Mouse (Mus musculus): ENCODE measurements around the gene Aig1. TPM values are rescaled to one million over a fixed set of nuclear protein-coding genes. Genes with fewer than 3 reads are reported as not detected.

Gene Aig1
- polyA plus RNA-seq, 1 experiment from 2014 or later, result 45.4 TPM

DNA sequence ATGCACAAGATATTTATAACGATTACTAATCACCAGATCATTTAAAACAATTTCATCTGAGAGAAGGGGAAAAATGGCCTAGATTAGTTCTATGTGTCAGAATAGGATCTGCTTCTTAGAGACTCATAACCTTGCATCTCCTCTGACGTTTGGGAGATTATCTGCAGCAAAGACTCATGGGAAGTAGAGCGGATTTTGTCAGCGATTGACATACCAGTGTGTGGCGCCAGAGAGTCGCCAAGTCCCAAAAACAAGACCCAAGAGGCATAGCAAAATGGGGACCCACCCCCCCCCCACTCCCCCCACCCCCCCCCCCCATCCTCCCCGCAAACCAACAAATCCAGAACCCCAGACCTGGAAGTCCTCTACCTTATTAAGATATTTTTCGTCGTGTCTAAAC is 13.7 kb upstream of the Aig1 start:
- H3K9ac ChIP-seq (ENCODE audit: low read length), result no peak overlapping the region
- no peak for ATAC-seq (ENCODE audit: low read depth)
- no peak overlapping the region for H3K4me2 ChIP-seq (ENCODE audit: low read depth, low read length)

DNA sequence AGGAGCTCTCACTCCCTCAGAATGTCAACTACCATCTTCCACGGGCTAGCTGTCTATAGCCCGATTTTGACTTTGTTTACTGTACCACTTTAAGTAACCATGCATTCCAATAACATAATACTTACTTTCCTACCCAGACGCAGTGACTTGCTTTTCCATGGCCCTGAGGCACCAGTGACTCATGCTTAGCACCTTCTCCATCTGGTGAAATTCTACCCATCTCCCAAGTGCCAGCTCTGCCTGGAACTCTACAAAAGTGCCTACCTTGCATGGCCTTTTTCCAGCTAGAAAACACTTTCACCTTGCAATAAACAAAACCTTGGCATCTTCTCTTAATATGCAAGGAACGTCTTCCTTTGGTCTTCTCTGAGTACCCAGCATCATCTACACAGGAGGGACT is 9.9 kb upstream of the Aig1 start:
- Histone ChIP-seq H3K4me1 (replicated peaks; ENCODE audit: control insufficient read depth, insufficient read depth, low read length) (no peaks in the 10 kb centered on the region), H3K27me3 (ENCODE audit: control insufficient read depth, insufficient read depth, low read depth, low read length) (no peaks in the 10 kb centered on the region), H3K9me3 (ENCODE audit: control insufficient read depth, low read length) (no peaks in the 10 kb centered on the region), H3K9ac (ENCODE audit: low read length) (no peak overlapping the region), H3K4me3 (ENCODE audit: low read length) (no peak overlapping the region), H3K4me2 (ENCODE audit: low read depth, low read length) (no peak overlapping the region), H3K36me3 (ENCODE audit: control insufficient read depth, insufficient read depth, low read length) (no peaks in the 10 kb centered on the region), H3K27ac (ENCODE audit: low read length) (no peak overlapping the region)
- WGBS, result 68% methylated on average over 4 of the region's 4 CpGs
- no peak for ATAC-seq (ENCODE audit: low read depth)

More for the DNA sequence above, 13.7 kb upstream of the Aig1 start:
- Histone ChIP-seq H3K27me3 (ENCODE audit: control insufficient read depth, insufficient read depth, low read depth, low read length) (no peaks in the 10 kb centered on the region), H3K4me3 (ENCODE audit: low read length) (no peak overlapping the region), H3K9me3 (ENCODE audit: control insufficient read depth, low read length) (no peaks in the 10 kb centered on the region), H3K36me3 (ENCODE audit: control insufficient read depth, insufficient read depth, low read length) (no peaks in the 10 kb centered on the region), H3K4me1 (replicated peaks; ENCODE audit: control insufficient read depth, insufficient read depth, low read length) (no peaks in the 10 kb centered on the region), H3K27ac (ENCODE audit: low read length) (no peak overlapping the region)
- 69% methylated on average over 8 of the region's 9 CpGs for WGBS

DNA sequence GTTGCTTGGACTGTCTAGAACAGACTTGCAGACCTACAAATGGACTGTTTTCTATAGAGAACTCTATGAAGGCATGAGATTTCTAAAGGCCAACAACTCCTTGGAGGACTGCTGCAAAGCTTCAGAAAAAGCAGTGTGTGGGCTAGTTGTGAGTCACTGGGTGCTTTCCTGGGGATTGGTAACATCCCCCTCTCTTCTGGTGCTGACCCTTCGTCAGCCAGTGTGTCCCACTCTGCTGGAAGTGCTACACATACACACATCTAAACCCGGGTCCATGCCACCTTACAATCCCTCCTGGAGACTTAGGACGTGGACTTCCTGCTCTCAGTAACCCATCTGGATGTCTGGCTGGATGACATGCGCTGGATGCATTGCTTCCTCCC is 6.2 kb upstream of the Aig1 start:
- no peaks in the 10 kb centered on the region for H3K27me3 ChIP-seq (ENCODE audit: control insufficient read depth, insufficient read depth, low read depth, low read length)
- H3K36me3 ChIP-seq (ENCODE audit: control insufficient read depth, insufficient read depth, low read length), result no peaks in the 10 kb centered on the region
- no peak overlapping the region for H3K4me3 ChIP-seq (ENCODE audit: low read length)
- H3K9me3 ChIP-seq (ENCODE audit: control insufficient read depth, low read length), result no peaks in the 10 kb centered on the region
- 68% methylated on average over 4 of the region's 4 CpGs for WGBS
- no peak overlapping the region for H3K9ac ChIP-seq (ENCODE audit: low read length)
- H3K4me2 ChIP-seq (ENCODE audit: low read depth, low read length), result no peak overlapping the region
- no peak for ATAC-seq (ENCODE audit: low read depth)
- no peak overlapping the region for H3K27ac ChIP-seq (ENCODE audit: low read length)
- no peaks in the 10 kb centered on the region for H3K4me1 ChIP-seq (replicated peaks; ENCODE audit: control insufficient read depth, insufficient read depth, low read length)

DNA sequence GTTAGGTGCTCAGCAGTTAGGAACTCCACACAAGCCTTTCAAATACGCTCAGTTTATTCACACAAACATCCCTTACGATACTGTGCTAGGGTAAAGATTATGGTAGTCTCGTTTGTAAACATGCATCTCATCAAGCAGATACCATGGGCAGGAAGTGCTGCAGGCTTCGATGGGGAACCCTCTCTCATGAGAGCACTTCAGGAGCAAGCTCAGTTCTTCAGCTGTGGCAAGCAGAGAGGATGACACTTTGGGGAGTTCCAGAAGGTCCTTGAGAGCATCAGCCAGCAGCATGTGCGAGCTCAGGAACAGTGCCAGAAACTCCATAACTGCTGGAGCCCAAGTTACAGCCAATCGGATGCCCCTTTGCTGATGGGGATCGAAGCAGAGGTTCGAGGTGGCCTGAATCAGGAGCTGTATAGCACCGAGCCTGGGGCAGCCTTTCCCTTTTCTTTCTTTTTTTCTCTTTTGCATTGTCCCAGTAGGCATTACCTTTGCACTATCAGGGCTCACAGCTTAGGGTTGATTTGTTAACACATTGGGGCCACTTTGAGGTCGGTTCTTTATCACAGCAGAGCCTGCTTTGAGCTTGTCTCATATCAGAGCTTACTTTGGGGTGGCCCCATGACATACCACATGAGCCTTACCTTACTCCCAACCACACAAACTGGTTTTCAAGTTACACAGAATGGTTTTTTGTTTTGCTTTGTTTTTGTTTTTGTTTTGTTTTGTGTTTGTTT is 5.7 kb upstream of the Aig1 start:
- Histone ChIP-seq H3K4me3 (ENCODE audit: low read length) (no peak overlapping the region), H3K36me3 (ENCODE audit: control insufficient read depth, insufficient read depth, low read length) (no peaks in the 10 kb centered on the region), H3K4me1 (replicated peaks; ENCODE audit: control insufficient read depth, insufficient read depth, low read length) (no peaks in the 10 kb centered on the region), H3K9me3 (ENCODE audit: control insufficient read depth, low read length) (no peaks in the 10 kb centered on the region), H3K27me3 (ENCODE audit: control insufficient read depth, insufficient read depth, low read depth, low read length) (no peaks in the 10 kb centered on the region), H3K27ac (ENCODE audit: low read length) (no peak overlapping the region), H3K9ac (ENCODE audit: low read length) (no peak overlapping the region), H3K4me2 (ENCODE audit: low read depth, low read length) (no peak overlapping the region)
- ATAC-seq (ENCODE audit: low read depth), result no peak
- WGBS, result 57% methylated on average over 10 of the region's 10 CpGs

DNA sequence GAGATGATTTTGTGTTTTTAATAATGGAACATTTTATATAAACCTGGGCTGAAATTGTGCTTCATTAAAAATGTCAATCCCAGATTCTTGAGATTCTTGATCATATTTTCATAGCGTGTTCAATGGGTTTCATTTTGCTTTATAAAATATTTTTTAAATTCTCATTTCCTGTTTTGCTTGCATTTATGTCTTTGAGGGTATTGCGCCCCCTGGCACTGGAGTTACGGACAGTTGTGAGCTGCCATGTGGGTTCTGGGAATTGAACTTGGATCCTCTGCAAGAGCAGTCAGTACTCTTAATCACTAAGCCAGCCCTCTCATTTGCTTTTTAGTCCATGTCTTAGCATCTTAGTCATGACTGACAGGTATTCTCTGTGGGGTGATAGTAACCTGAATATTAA is 1.8 kb upstream of the Aig1 start:
- WGBS, result 81% methylated on average over 3 of the region's 3 CpGs
- no peak overlapping the region for H3K4me2 ChIP-seq (ENCODE audit: low read depth, low read length)
- ATAC-seq (ENCODE audit: low read depth), result no peak

DNA sequence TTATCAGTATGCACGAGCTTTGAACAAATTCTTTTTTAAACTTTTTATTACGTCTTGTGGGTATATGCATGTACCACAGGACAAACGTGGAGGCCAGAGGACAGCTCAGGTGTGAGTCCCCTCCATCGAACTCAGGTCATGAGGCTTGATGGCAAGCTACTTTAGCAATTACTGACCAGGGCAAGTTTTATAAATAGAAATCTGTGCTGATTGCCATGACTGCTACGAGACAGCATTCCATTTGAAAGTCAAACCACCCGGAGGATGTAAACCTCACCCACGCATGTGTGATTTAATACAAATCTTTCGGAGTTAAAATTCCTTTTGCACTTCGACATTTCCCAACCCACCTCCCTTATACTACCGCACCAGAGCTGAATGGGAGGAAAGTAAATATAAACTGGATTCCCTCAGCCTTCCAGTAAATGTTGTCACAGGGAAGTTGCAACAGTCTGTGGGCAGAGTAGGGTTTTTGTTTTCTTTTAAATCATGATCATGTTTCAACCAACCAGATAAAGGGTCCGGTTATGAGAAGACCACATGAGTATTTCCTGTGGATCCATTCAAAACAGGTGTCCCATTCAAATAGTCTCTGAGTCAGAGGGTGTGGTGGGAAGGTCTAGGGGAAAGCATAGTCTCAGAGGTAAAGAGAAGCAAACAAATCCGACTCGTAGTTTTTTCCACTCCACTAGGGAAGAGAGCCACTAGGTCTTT is 699 bp upstream of the Aig1 start:
- Histone ChIP-seq H3K4me1 (replicated peaks; ENCODE audit: control insufficient read depth, insufficient read depth, low read length) (peaks cover 11% of the 10 kb centered on the region), H3K9ac (ENCODE audit: low read length) (peak overlapping the region; percentile 83; the same call in 1 of the 2 replicates), H3K4me3 (ENCODE audit: low read length) (peak overlapping the region; percentile 83), H3K27me3 (ENCODE audit: control insufficient read depth, insufficient read depth, low read depth, low read length) (no peaks in the 10 kb centered on the region), H3K4me2 (ENCODE audit: low read depth, low read length) (peak overlapping the region; percentile 92), H3K36me3 (ENCODE audit: control insufficient read depth, insufficient read depth, low read length) (no peaks in the 10 kb centered on the region), H3K27ac (ENCODE audit: low read length) (0 out of 2 replicates have a peak overlapping the region, but pooled peaks have one; percentile 33), H3K9me3 (ENCODE audit: control insufficient read depth, low read length) (no peaks in the 10 kb centered on the region)
- WGBS, result 15% methylated on average over 13 of the region's 13 CpGs
- ATAC-seq (ENCODE audit: low read depth), result peak; percentile 20; the same call in 1 of the 2 replicates

More for the DNA sequence above, 1.8 kb upstream of the Aig1 start:
- peaks cover 11% of the 10 kb centered on the region for H3K4me1 ChIP-seq (replicated peaks; ENCODE audit: control insufficient read depth, insufficient read depth, low read length)
- H3K9me3 ChIP-seq (ENCODE audit: control insufficient read depth, low read length), result no peaks in the 10 kb centered on the region
- no peaks in the 10 kb centered on the region for H3K36me3 ChIP-seq (ENCODE audit: control insufficient read depth, insufficient read depth, low read length)
- no peak overlapping the region for H3K4me3 ChIP-seq (ENCODE audit: low read length)
- no peak overlapping the region for H3K9ac ChIP-seq (ENCODE audit: low read length)
- no peak overlapping the region for H3K27ac ChIP-seq (ENCODE audit: low read length)
- H3K27me3 ChIP-seq (ENCODE audit: control insufficient read depth, insufficient read depth, low read depth, low read length), result no peaks in the 10 kb centered on the region

DNA sequence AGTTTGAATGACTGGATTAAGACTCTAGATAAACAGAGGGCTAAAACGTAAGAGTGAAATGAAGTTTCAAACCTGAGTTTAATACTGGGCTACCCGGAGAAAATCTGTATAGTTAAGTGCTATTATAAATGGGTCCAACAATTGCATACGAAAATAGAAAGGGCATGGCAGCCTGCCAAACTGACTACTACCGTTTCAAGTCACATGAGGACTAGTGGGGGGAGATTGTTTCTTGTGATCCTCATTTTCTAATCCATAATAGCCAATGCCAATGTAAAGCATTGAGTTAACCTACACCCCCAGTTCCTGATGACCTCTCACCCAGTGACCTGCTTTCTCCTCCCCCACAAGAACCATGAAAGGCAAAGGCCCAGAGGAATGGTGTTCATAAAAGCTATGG is 2.4 kb downstream of the Aig1 start:
- Histone ChIP-seq H3K4me3 (ENCODE audit: low read length) (no peak overlapping the region), H3K27ac (ENCODE audit: low read length) (no peak overlapping the region), H3K9me3 (ENCODE audit: control insufficient read depth, low read length) (no peaks in the 10 kb centered on the region), H3K27me3 (ENCODE audit: control insufficient read depth, insufficient read depth, low read depth, low read length) (no peaks in the 10 kb centered on the region), H3K4me1 (replicated peaks; ENCODE audit: control insufficient read depth, insufficient read depth, low read length) (peaks cover 11% of the 10 kb centered on the region), H3K4me2 (ENCODE audit: low read depth, low read length) (no peak overlapping the region), H3K36me3 (ENCODE audit: control insufficient read depth, insufficient read depth, low read length) (no peaks in the 10 kb centered on the region), H3K9ac (ENCODE audit: low read length) (no peak overlapping the region)
- no peak for ATAC-seq (ENCODE audit: low read depth)
- 18% methylated on average over 4 of the region's 4 CpGs for WGBS

DNA sequence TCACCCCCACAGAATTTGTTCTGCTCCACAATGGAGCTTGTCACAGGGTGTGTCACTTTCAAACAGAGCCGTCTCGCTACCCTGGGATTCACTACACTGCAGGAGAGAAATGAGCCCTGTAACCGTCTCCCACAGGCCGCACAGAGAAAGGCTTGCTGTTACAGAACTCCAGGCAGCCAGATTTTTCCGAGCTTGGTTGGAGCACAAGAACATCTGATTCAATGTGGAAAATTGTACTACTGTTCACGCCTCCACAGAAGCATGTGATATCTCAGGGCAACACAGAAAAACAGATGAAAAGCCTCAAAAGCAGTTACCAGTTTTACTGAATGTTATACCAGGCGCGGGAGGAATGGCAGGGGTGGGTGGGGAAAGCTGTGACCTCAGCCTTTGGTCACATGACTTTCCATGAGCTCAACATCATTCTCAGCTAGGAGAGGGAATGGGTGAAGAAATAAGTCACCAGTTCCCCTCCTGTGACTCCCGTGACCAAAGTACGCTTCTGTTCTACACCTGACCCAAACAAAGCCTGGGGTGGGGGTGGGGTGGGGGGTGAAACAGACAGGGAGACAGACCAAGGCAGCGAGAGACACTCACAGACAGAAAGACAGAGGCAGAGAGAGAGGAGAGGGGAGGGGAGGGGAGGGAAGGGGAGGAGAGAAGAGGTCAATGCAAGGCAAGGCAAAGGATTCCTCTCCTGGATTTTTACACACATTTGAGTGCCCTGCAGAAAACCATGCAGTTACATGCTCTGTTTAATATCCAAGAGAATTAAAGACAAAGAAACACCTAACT is 7.5 kb downstream of the Aig1 start:
- WGBS, result 32% methylated on average over 11 of the region's 11 CpGs
- H3K27me3 ChIP-seq (ENCODE audit: control insufficient read depth, insufficient read depth, low read depth, low read length), result no peaks in the 10 kb centered on the region
- H3K9ac ChIP-seq (ENCODE audit: low read length), result peak overlapping the region; percentile 42; the same call in 1 of the 2 replicates
- H3K27ac ChIP-seq (ENCODE audit: low read length), result 0 out of 2 replicates have a peak overlapping the region, but pooled peaks have one; percentile 7
- H3K4me2 ChIP-seq (ENCODE audit: low read depth, low read length), result 0 out of 2 replicates have a peak overlapping the region, but pooled peaks have one; percentile 3
- H3K36me3 ChIP-seq (ENCODE audit: control insufficient read depth, insufficient read depth, low read length), result no peaks in the 10 kb centered on the region
- H3K4me3 ChIP-seq (ENCODE audit: low read length), result no peak overlapping the region; the same call in 1 of the 2 replicates
- peaks cover 10% of the 10 kb centered on the region for H3K4me1 ChIP-seq (replicated peaks; ENCODE audit: control insufficient read depth, insufficient read depth, low read length)
- ATAC-seq (ENCODE audit: low read depth), result peak; percentile 42; the same call in 1 of the 2 replicates
- H3K9me3 ChIP-seq (ENCODE audit: control insufficient read depth, low read length), result no peaks in the 10 kb centered on the region

DNA sequence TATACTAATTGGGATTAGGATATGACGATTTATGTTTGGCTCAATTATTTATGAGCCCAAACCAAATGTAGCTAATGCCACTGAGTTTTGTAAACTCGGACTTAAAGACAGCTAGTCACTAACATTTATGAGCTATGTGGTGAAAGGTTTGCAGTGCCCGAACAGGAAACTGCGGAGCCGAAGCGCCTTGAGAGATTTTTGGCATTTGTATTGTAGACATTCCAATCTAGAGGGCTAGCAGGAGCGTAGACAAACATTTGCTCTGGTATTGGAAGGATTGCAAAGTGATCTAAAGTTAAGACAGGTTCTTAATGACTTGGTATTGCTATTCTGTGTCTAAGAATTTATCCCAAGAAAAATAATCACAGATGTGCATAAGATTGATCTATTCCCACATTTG is 12.3 kb downstream of the Aig1 start:
- ATAC-seq (ENCODE audit: low read depth), result peak; percentile 86
- H3K27ac ChIP-seq (ENCODE audit: low read length), result peak overlapping the region; percentile 26
- H3K4me2 ChIP-seq (ENCODE audit: low read depth, low read length), result peak overlapping the region; percentile 39
- no peak overlapping the region for H3K4me3 ChIP-seq (ENCODE audit: low read length)
- 20% methylated on average over 7 of the region's 7 CpGs for WGBS
- H3K4me1 ChIP-seq (replicated peaks; ENCODE audit: control insufficient read depth, insufficient read depth, low read length), result peaks cover 20% of the 10 kb centered on the region
- H3K9ac ChIP-seq (ENCODE audit: low read length), result no peak overlapping the region
- H3K9me3 ChIP-seq (ENCODE audit: control insufficient read depth, low read length), result no peaks in the 10 kb centered on the region
- H3K27me3 ChIP-seq (ENCODE audit: control insufficient read depth, insufficient read depth, low read depth, low read length), result no peaks in the 10 kb centered on the region
- no peaks in the 10 kb centered on the region for H3K36me3 ChIP-seq (ENCODE audit: control insufficient read depth, insufficient read depth, low read length)
